Mouse (Mus musculus): ENCODE results near the gene Psap.
A peak's percentile ranks its signal among the peaks of the same experiment; 100 is the strongest.

The Psap gene

DNA sequence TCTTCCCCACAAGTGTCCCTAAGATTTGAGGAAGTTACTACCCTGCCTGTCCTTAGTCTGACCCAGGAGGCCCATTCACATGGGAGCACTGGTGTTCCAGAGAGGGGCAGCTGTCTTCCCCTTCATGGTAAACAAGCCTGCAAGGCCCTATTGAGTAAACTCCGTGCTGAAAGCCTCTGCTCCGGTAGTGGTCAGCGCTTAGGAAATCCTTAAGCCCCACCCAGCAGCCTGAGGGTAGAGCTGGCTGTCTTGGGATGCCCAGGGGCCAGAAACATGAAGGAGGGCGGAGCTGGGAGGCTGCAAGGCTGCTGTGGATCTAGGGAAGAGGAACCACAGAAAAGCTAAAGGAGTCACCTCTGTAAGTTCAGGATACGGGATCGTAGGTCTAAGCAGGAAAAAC is 71.6 kb downstream of the Psap start:
- no peak for DNase-seq (ENCODE audit: low spot score)

- no peak for DNase-seq (ENCODE audit: low spot score)
These were observed 72.2 kb downstream of the Psap start for GRCm38 (mm10) chr10:60349644-60350043.

DNA sequence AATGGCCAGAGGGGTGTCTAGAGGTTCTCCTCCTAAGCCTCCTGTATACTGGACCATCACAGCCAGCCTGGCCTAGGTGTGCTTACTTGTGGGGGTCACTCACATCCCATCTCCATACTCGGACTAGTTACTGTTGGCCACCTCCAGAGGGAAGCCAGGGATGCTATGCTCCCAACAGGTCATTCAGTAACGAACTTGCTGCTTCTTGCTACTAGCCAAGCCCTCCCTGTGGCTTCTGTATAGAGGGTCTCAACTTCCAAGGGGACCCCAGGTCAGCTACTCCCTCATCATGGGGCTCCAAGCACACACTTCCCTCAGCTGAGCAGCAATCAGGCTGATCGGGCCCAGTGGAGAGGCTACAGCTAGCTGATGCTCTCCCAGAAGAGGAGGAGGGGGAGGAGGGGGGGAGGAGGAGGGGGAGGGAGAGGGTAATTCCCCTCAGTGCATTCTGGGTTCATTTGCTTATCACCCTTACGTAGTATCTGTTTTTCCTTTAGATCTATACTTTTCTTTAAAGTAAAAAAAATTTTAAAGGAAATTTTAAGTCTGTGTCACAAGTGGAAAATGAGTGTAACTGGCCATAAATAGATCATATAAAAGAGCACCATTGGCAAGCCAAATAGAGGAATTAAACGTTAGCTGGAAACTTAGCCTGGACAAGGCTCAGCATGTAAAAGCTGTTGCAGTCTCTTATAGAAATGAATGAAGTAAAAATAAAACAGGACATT is 72.8 kb downstream of the Psap start:
- DNase-seq (ENCODE audit: low spot score): no peak

- peak; percentile 91 for DNase-seq (ENCODE audit: low spot score)
These were observed 73.4 kb downstream of the Psap start for GRCm38 (mm10) chr10:60350805-60351167.

DNA sequence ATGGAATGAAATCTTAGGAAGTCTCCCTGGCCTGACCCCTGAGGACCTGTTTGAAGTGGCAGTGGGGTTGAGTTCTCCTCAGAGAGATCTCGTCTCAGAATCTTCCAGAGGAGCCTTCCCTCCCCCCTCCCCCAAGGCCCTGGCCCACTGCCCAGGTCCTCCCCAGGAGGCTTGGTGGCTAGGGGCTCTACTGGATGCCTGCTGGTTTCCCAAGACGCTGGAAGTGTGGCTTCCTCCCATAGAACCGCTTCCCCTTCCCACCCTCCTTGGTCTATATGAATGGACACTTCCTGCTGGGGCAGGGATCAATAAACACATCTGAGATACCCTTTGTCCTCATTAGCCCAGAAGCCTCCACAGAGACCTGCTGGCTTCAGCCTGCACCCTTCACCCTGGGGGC is 73.8 kb downstream of the Psap start:
- no peak for DNase-seq (ENCODE audit: low spot score)

DNA sequence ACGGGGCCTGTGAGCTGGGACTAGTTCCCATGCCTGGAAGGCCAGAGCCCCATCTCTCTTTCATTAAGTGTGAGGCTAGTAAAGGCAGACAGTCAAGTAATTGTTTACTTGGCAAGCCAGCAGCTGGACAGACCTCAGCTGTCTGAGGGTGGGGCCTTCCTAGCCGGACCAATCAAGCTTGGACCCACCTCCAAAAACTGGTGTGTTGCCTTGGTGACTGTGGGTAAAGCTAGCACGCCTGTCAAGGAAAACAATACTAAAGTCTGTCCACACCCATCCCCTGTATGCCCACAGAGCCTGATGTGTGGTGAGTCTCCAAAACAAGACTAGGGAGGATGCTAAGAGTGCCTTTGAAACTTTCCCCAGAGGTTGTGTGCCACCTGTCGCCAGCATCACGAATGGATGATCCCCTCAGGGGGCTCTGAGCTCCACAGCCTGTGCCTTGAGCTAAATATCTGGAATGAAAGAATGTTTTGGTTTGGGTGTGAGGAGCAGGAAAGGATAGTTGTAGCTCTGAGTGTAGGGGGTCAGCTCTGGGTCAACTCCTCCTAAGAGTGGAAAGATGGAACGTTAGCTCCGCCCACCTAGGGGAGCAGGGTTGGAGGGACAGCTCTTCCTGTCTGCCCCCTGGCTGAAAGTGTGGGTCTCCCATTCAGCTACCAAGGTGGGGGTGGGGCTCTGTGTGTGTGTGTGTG is 74.5 kb downstream of the Psap start:
- no peak for DNase-seq (ENCODE audit: low spot score)
